Mouse (Mus musculus) effector memory CD4-positive, alpha-beta T cell, adult 7 months (primary cell): ENCODE results near the gene Lhx6. TPM values are rescaled to one million over a fixed set of nuclear protein-coding genes. Genes with fewer than 3 reads are reported as not detected.

Experiments
- polyA plus RNA-seq: library from polyadenylated mRNA; unstranded; fragments of 100-300 nt; shearing (Covaris generic); gene quantifications from one replicate; pipeline ENCODE4 v1.2.1, GENCODE M21; 2017

Lhx6 gene
- not detected for polyA plus RNA-seq

GRCm38 (mm10) chr2:36104956-36105741 is at the start of gene Lhx6:
Gene Lhx6 (minus strand): TSS chr2:36105408.

DNA sequence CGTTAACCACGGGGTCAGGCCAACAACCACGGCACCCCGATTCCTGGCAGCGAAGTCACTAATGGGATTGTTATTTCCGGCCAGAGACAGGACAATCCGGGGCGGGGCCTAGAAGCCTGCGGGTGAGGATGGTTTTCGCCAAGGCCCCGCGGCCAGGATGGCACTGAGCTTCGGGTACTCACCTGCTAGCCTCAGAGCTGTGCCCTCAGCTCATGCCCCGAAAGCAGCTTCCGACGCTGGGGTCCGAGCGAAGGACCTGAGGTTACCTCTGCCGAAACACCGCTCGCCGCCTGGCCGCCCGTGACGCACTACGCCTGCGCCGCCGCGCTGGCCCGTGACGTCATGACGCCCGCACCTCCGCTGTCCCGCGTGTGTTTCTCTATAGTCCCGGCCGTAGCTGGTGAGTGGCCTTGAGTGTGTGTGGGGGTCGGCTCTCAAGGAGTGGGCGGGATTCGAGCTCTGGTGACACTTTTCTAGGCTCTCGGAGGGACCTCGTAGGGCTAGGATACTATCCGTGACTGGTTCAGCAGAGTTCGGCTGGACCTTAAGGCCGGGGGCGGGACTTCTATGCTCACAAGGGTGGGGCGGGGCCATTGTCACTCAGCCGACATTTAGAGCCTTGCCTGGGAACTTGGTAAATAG is 31.2 kb upstream of the Lhx6 start, which contains the start of the genes Mrrf and Rbm18:
Gene Mrrf, plus strand, starts transcription at position 90 of the 642 bp plus-strand sequence.
Gene Rbm18, minus strand, starts transcription at position 474 of the 642 bp plus-strand sequence.

DNA sequence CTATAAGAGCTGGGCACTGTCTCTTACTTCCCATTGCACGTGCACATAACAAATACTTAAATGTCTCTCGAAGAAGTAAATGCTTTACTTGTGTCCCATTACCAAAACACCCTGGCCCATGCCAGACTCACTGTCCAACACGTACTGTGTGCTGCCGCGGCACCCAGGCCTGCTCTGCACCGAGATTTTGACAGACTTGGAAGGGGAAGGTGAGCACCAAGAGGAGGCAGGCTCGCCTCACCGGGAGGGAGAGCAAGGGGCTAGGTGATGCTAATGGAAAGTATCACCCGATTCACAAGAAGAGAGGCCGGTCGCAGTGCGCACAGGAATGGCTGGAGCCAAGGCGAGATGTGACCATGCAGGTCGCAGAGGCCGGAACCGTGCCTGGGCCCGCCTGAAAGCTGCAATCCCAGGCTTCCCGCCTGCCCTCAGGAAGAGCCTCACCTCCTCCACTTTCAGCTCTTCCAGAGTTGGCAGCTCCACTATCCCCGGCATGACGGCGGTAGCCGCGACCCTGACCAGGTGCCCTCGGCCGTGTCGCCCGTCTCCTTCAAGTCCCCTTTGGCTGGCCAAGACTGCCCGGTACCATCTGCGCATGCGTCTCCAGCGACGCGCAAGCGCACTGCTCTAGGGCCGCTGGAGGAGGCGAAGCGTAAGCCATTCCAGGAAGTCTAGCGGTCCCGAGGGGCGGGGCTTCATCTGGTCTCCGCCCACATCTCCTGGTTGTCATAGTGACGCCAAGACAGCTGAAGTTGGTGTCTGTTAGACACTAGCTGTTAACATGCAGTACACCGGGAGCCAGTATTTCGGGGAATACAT is 56.3 kb downstream of the Lhx6 start, which contains the start of the genes Ndufa8 and Morn5:
Gene Ndufa8, minus strand, starts transcription at position 659 of the 819 bp plus-strand sequence.
Gene Morn5, plus strand, starts transcription at position 711 of the 819 bp plus-strand sequence.

Other genes starting within 250 kb of the Lhx6 start
- gene Ttll11, start 125.5 kb downstream of the Lhx6 start, polyA plus RNA-seq, result 0.87 TPM
- 59.7 TPM for gene Ndufa8, start 56.0 kb downstream of the Lhx6 start, polyA plus RNA-seq
- gene Morn5, start 56.0 kb downstream of the Lhx6 start, polyA plus RNA-seq, result not detected
- 11.6 TPM for gene Mrrf, start 31.0 kb upstream of the Lhx6 start, polyA plus RNA-seq
- 55.0 TPM for gene Rbm18, start 31.4 kb upstream of the Lhx6 start, polyA plus RNA-seq
- gene Ptgs1, start 125.0 kb upstream of the Lhx6 start, polyA plus RNA-seq, result 0.71 TPM